Mouse (Mus musculus): ENCODE measurements around the gene Gm21985.

GRCm38 (mm10) chr2:112315638-112316037 lies 49.5 kb downstream of the Gm21985 start:
- no peak for TF ChIP-seq CTCF (IDR thresholded peaks at IDR 0.05)
- no peak for TF ChIP-seq EP300 (IDR thresholded peaks at IDR 0.05)
